Mouse (Mus musculus): ENCODE data around the gene Ankrd6. TPM values are rescaled to one million over a fixed set of nuclear protein-coding genes. Genes with fewer than 3 reads are reported as not detected.

Gene Ankrd6
- total RNA-seq, 2 experiments from 2014 or later = 4.3 to 5.8 TPM

GRCm38 (mm10) chr4:32951035-32951940 lies 647 bp upstream of the Ankrd6 start:
- DNase-seq (ENCODE audit: low spot score in 2 of 2) = no peak

DNA sequence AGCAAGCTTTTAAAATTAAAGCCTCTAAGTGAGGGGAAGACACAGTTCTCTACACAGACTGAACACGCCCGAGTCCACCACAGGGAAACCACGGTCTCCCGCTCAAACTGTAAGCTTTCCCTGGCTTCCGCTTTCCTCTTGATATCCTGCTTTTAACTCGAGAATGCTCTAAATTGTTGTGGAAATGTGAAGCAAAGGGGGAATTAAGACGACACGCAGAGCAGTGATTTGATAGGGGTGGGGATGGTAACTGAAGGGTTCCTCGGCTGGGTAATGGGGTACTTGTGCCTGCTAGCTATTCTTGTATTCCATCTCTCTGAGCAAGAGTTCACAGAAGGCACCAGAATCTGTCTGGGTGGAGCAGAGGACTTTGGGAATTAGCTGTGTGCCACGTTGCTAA lies 1.9 kb downstream of the Ankrd6 start:
- DNase-seq (ENCODE audit: low spot score in 2 of 2) = no peak

GRCm38 (mm10) chr4:32947631-32948030 lies 3.0 kb downstream of the Ankrd6 start:
- DNase-seq (ENCODE audit: low spot score in 2 of 2) = no peak

- DNase-seq (ENCODE audit: low spot score in 2 of 2) = no peak
Observed at GRCm38 (mm10) chr4:32940984-32941383, 9.7 kb downstream of the Ankrd6 start.

DNA sequence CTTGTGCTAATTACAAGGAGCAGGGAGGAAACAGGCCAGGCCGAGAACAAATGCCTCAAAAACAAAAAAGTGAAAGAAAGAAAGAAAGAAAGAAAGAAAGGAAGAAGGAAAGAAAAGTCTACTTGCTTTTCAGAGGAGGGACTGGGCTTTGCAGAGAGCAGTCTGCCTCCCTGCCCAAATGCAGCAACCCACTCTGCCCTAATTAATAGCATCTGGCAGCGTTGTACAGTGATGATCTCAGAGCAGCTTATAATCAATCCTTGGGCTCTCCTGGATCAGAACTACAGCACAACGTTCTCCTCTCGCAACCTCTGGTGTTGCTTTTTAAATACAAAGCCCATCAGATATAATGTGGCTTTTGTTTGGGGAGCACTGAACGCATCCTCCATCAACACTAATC lies 10.7 kb downstream of the Ankrd6 start:
- no peak for DNase-seq (ENCODE audit: low spot score in 2 of 2)

DNA sequence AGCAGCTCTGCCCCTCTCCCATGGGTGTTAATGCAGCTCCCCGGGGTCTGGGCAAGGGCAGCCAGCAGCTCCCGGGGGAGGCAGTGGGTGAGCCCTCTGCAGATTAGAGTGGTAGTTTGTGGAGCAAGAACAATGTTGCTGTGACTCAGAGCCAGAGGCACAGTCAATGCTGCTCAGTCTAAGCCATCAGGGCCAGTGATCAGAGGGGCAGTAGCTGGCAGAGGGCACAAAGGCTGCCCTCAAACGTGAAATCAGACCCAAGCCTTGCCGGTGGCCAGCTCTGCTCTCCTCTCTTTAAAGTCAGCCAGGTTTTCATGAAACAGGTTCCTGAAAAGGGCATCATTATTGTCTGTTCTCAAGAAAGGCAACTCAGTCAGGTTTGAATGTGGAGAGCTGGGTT lies 11.1 kb downstream of the Ankrd6 start:
- no peak for DNase-seq (ENCODE audit: low spot score in 2 of 2)

DNA sequence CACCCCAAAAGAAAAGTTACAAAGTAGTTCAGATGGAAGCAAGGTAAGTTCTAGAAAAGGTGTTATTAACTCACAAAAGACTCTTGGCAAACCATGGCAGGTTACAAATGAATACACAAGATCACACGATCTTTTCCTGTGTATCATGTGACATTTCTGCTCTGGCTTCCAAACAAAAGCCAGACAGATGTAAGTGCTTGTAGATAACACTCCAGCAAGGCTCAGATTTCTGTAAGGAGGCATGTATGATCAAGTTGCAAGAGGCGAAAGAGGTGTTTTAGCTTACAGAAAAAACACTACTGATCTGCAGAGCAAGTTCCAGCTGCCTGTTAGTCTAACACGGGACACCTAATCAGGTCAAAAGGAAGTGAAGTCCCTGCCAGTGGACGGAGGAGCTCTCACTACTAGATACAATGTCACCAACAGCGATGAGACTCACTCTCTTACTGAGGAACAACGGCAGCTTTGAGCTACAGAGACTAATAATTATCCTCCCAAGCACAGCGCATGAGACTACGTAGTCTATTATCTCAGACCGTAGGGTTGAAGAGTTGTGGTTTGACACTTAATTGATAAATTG lies 13.8 kb downstream of the Ankrd6 start:
- DNase-seq (ENCODE audit: low spot score in 2 of 2) = no peak

- DNase-seq (ENCODE audit: low spot score in 2 of 2) = no peak
Observed at GRCm38 (mm10) chr4:32932056-32932455, 18.6 kb downstream of the Ankrd6 start.

- DNase-seq (ENCODE audit: low spot score in 2 of 2) = no peak
Observed at GRCm38 (mm10) chr4:32929750-32930149, 20.9 kb downstream of the Ankrd6 start.

DNA sequence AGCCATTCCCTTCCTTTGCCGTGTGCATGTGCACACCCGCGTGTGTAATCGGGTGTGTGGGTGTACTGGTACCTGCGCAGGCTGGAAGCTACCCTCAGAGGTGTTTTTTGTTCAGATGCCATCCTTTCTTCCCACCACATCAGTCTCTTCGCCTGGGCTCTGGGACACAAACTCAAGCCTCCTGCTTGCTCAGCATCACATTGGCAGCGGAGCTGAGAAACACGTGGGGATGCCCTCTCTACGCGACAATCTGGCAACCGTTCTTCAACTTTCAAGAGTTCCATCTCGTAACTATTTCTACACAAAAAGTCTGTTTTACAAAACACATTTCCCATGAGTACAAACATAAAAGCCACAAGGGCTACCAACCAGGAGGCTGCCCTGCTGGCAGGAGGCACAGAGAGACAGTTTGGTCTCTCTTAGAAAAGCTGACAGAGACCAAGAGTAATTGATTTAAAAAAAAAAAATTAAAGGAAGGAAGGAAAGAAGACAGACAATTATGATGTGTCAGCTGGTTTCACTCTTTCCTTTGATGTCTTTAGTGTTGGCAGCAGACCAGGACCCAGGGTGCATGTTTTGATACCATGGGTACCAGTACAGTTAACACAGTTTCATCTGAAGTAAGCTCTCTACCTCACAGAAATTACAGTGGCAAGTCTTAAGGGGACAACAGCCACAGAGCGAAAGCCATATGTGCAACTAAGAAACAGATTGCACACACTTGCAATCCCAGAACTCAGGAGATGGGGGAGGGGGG lies 21.8 kb downstream of the Ankrd6 start:
- no peak for DNase-seq (ENCODE audit: low spot score in 2 of 2)

- DNase-seq (ENCODE audit: low spot score in 2 of 2) = no peak
Observed at GRCm38 (mm10) chr4:32923891-32924294, 26.7 kb downstream of the Ankrd6 start.

DNA sequence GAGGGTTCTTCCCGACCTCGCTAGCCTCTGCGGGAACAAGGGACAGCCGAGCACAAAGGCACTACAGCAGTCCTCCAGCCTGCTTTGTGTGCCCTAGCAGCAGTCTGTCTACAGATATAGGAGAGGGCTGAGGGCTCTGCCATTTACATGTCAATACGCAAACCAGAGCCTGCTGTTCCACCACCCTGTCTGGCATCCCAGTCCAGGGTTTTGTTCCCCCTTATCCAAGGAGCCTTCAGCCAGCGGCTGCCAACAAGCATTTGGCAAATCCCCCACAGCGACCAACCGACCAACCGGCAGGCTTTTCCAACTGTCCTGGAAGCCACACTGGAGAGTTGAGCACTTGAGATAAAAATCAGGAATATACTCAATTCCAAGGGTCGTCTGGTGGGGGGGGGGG lies 27.2 kb downstream of the Ankrd6 start:
- peak in 1 of 2 experiments; percentile 26 for DNase-seq (ENCODE audit: low spot score in 2 of 2)

- no peak for DNase-seq (ENCODE audit: low spot score in 2 of 2)
Observed at GRCm38 (mm10) chr4:32922871-32923270, 27.8 kb downstream of the Ankrd6 start.

- no peak for DNase-seq (ENCODE audit: low spot score in 2 of 2)
Observed at GRCm38 (mm10) chr4:32920863-32921262, 29.8 kb downstream of the Ankrd6 start.

- DNase-seq (ENCODE audit: low spot score in 2 of 2) = no peak
Observed at GRCm38 (mm10) chr4:32918571-32918970, 32.1 kb downstream of the Ankrd6 start.

- DNase-seq (ENCODE audit: low spot score in 2 of 2) = no peak
Observed at GRCm38 (mm10) chr4:32916689-32917385, 33.8 kb downstream of the Ankrd6 start.

GRCm38 (mm10) chr4:32915928-32916327 lies 34.7 kb downstream of the Ankrd6 start:
- no peak for DNase-seq (ENCODE audit: low spot score in 2 of 2)

DNA sequence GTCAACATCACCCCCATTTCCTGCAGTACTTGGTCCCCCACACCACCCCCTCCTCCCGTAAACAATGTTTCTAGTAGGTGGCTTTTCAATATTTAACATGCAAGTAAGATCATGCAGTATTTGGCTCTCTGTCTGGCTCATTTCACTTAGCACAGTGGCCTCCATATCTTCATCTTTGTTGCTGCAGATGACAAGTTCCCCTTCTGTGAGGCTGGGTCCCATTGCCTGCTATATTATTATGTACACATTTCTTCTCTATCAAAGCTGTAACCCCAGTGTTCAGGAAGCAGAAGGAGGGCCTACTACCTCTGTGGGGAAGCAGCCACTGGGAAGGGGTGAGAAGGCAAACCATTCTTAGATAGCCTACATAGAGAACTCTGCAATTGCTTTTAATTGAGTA lies 40.6 kb downstream of the Ankrd6 start:
- DNase-seq (ENCODE audit: low spot score in 2 of 2) = no peak

GRCm38 (mm10) chr4:32909241-32909979 lies 41.2 kb downstream of the Ankrd6 start:
- DNase-seq (ENCODE audit: low spot score in 2 of 2) = no peak

- DNase-seq (ENCODE audit: low spot score in 2 of 2) = no peak
Observed at GRCm38 (mm10) chr4:32907631-32908030, 43.0 kb downstream of the Ankrd6 start.

DNA sequence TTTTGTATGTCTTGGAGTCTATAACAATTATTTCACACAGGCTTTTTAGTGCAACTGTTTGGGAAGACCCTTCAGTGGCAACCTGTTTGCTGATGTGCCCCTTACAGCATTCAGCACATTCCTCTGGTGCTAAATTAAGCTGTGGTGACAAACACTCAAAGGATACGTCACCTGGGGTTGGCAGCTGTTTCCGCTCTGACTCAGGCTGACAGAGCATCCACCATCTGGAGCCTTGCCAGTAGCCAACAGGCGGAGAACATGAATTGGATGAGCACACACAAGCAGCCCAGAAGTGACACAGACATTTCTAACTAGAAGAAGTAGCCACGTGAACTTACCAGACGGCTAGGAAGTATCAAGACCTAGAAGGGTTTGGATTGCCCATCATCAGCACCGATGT lies 44.0 kb downstream of the Ankrd6 start:
- DNase-seq (ENCODE audit: low spot score in 2 of 2) = peak; percentile 27 to 64
